Mouse (Mus musculus) heart, postnatal 4 days (tissue): ENCODE measurements around the gene Cryab. TPM values are rescaled to one million over a fixed set of nuclear protein-coding genes. Genes with fewer than 3 reads are reported as not detected.
A peak's percentile ranks its signal among the peaks of the same experiment; 100 is the strongest.

Experiments
- DNase-seq: peaks from one replicate; pipeline ENCODE4 v3.0.0; 2021
- total RNA-seq, 2 experiments: library from RNA; stranded (reverse); gene quantifications; 2 replicates each; pipeline ENCODE4 v1.2.3; 2021

Gene Cryab
- total RNA-seq = 1,000 to 10,000 TPM; 1,184 to 1,197 TPM

GRCm38 (mm10) chr9:50751323-50751722, at the start of gene Cryab:
Gene Cryab, plus strand, starts transcription at chr9:50751325.
- DNase-seq = peak; percentile 35

DNA sequence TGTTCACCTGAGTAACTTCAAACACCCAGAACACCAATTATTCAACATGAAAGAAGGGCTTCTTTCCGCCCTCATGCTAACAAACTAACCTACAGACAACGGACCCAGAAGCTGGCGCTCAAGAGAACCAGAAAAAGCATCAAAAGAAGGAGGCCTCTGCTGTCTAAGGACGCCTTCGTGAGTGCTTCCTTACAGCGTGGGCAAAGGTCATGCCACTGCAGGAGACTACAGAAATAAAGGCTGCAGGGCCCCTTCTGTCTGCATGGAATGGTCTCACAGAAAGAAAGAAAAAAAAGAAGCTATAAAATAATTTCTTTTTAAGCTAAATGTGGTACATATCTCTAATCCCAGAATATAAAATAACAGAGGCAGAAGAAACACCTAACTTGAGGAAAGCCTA, 46.2 kb upstream of the Cryab start:
- DNase-seq = no peak

- peak; percentile 57 for DNase-seq
Measured at GRCm38 (mm10) chr9:50709108-50709507, 42.0 kb upstream of the Cryab start.

DNA sequence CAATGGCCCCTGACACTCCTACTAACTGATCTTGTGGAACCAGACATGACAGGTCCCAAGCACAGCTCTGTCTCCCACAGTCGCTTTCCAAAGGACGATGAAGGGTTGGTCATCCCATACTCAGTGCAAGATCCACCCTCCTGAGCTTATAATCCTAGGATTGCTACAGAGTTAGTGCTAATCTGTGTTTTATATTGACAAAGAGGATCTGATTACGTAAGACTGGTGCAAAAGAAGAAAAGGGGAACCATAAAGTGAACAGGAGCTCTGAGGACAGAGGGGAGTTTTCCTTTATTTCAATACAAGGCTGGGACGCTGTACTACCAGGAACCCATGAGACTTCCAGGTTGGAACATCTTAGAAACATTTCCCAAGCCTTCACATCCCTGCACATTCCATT, 39.8 kb upstream of the Cryab start:
- no peak for DNase-seq

GRCm38 (mm10) chr9:50714188-50714587, 36.9 kb upstream of the Cryab start:
- DNase-seq = no peak

DNA sequence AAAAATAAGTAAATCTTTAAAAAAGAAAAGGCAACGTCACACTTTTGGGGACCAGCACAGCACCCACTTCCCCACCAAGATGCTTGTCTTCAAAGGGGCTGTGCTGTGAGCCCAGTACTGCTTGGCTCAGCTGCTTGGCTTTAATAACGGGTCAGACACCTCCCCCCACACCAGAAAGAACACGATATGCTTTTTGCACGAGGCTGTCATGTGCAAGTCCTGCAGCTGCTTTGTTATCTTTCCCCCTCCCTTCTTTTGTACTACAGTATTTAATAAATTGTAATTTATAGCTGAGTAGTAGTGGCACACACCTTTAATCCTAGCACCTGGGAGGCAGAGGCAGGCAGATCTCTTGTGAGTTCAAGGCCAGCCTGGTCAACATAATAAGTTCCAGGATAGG, 32.2 kb upstream of the Cryab start:
- DNase-seq = no peak

GRCm38 (mm10) chr9:50721061-50721460, 30.1 kb upstream of the Cryab start:
- peak; percentile 17 for DNase-seq

DNA sequence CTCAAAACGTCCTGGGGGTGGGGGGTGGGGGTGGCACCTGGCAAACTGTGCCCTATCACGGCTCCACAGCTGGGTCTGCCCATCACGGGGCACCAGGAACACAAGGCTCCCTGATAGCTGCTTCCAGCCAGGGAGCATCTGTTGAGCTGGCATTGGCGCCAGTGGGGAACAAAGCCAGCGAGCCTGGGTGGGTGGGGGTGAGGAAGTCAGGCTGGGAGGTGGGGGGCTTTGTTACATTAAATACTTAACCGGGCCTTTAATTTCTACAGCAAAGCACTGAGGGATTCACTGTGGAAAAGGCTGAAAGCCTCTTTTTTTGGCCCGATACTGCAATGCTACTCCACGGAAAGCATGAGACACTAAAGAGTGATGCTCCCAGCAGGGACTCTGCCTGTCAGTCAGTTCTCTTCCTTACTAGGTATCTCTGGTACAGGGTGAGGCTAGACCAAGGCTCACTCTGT, 28.6 kb upstream of the Cryab start:
- DNase-seq = peak; percentile 63

DNA sequence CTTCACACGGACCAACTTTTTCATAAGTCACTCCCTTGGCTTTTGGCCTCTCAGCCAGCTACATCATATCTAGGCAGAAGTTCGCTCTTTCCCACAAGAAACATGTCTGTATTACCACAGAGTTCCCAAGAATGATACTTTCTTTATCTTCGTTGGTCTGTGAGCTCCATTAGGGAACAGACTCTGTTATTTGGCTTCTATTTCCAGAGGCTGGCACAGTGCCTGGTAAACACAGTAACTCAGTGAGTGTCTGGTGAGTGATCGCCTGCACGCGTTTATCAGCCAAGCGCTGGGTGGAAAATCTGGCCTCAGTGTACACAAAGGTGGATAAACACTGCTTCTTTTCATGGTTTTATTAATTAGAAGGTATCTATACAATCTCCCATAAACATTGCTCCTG, 27.7 kb upstream of the Cryab start:
- peak; percentile 92 for DNase-seq

DNA sequence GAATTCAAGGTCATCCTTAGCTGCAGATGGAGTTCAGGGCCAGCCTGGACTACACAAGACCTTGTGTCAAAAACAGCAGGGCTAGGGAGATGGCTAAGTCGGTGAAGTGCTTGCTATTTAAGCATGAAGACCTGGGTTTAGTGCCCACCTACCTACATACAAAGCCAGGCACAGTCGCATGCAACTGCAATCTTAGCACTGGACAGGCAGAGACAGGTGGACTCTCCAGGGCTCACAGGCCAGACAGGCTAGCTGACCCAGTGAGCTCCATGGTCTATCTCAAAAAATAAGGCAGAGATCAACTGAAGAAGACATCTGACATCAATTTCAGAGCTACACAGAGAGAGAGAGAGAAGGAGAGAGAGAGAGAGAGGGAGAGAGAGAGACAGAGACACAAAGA, 27.0 kb upstream of the Cryab start:
- no peak for DNase-seq

GRCm38 (mm10) chr9:50724661-50725330, 26.3 kb upstream of the Cryab start:
- DNase-seq = no peak

- DNase-seq = peak; percentile 18
Measured at GRCm38 (mm10) chr9:50725921-50726590, 25.1 kb upstream of the Cryab start.

DNA sequence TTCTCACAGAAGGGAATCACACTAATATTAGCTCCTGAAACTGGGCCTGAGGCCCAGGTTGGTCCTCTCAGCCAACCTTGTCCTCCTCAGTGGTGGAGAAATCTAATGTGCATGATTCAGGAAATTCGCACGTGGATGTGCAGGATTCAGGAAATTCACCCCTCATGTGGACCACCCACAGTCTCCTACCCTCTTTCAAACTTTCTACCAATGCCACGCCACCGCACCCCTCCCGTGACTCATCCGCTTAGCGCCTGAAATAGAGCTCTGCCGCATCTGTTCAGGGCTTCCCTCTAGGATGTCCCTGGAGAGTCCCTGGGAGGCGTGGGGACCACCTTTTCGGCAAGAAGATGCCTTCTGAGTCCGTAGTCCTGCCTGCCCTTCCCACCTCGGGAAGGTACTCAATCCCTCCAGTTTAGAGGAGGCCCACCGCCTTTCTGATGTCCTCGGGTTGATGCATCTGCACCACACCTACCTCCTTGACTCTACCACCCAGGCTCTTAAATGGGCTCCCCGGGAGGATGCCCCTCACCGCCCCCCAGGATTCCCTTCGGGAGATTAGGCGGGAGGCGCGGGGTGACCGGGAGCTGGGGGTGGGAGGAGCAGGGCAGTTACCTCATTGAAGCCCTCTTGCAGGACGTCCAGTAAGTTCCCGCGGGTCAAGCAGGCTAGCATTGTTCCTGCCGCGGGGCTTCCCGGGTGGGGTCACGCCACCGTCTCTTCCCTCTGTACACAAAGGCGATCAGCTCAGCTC, 23.8 kb upstream of the Cryab start:
- DNase-seq = peak; percentile 35

DNA sequence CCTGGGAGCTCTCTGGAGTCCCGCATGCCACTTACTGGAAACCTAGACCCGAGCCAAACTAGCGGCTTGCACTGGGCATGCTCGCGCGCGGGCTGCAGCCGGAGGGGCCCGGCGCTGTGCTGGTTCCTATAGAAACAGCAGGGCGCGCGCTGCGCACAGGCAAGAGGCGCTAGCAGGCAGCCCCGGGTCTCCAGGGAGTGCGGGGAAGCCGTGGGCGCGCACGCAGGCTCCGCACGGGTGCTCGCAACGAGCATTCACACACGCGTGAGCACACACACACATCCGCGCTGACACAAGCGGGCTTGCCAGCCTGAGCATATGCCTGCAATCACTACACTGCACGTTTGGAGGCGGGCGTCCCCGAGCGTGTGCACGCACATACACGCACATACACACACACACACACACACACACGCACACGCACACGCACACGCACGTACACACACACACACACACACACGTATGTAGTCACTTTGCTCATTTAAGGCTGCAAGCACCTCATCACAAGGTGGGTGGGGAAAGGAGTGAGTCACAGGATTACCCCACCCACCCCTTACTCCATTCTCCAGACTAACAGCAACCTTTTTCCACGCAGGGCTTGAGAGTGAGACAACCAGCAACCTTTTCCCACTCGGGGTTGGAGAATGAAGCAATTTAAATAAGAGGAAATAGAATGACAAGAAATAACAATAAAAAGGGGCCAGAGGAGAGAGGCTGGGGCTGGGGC, 23.0 kb upstream of the Cryab start:
- peak; percentile 80 for DNase-seq

GRCm38 (mm10) chr9:50729600-50729999, 21.5 kb upstream of the Cryab start:
- DNase-seq = no peak

DNA sequence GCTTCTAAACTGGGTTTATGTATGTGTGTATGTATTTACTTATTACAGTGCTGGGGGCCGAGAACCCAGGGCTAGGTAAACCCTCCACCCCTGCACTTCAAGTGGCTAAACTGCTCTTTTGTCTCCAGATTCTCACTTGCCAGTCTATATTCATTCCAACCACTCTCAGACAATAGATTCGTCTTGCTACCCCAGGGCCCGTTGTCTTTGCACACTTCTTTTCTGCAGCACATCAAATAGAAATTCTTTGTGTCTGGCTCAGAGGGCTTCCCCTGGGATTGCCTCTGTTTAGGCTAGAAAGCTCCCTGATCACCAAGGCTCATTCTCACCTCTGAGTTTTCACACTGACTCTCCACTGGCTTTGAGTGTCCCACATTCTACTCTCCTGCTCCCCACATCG, 18.6 kb upstream of the Cryab start:
- DNase-seq = no peak

DNA sequence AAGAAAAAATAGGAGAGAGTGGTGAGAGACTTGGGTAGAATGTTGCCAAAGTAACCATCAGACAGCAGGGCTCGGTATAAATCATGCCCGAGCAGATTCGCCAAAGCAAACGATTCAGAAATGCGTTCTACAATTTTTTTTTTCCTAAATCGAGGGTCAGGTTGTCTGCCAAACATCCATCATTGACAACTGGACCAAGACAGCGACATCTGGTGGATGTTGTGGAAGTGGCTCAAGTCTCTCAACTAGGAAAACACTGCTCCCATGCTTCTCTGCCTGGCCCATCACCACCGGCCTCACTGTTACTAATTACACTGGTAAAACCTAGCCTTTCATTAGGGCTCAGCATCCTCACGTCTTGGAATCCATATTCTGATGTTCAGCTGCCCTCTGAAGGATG, 16.1 kb upstream of the Cryab start:
- DNase-seq = peak; percentile 74

DNA sequence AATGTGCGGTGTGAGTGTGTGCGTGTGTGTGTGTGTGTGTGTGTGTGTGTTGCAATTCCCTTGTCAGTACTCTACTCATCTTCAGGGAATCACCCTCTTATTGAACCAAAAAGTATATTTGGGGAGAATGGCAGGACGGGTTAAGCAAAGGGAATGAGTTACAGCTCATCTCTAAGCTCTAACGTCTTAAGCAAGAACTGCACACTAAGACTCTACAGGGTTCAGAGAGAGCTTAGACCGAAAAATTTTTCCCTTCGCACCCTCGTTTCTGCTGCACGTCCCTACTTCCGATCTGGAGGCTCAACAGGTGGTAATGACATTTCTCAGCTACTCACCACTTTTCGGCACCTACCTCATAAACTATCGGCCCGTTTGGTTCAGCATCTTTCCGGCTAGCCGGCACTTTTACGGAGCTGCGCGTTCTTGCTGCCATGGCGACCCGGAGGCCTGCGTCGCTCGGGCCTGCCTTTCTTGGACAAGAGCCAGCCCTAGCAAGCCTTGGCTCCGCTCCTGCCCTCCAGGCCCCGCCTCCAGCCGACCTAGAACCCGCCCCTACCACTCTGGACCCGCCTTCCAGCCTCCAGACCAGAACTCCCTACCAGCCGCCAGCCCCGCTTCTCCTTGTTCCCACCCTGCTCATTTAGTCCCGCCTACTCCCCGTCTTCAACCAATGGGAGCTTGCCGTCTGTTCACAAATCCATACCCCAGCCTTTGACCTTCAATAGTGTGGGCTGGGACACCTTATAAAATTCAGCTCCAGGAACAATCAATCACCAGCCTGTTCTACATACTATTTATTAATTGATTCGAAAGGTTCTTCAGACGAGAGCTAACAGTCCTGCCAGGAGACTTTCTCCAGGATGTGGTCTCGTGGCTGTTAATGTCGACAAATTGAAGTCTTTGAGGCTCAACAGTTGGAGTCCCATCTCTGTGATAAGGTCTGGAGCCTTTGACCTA, 11.9 kb upstream of the Cryab start, which contains the start of gene Dixdc1:
Gene Dixdc1 (minus strand): TSS at position 604 of the 957 bp plus-strand sequence.
- peak; percentile 98 for DNase-seq

DNA sequence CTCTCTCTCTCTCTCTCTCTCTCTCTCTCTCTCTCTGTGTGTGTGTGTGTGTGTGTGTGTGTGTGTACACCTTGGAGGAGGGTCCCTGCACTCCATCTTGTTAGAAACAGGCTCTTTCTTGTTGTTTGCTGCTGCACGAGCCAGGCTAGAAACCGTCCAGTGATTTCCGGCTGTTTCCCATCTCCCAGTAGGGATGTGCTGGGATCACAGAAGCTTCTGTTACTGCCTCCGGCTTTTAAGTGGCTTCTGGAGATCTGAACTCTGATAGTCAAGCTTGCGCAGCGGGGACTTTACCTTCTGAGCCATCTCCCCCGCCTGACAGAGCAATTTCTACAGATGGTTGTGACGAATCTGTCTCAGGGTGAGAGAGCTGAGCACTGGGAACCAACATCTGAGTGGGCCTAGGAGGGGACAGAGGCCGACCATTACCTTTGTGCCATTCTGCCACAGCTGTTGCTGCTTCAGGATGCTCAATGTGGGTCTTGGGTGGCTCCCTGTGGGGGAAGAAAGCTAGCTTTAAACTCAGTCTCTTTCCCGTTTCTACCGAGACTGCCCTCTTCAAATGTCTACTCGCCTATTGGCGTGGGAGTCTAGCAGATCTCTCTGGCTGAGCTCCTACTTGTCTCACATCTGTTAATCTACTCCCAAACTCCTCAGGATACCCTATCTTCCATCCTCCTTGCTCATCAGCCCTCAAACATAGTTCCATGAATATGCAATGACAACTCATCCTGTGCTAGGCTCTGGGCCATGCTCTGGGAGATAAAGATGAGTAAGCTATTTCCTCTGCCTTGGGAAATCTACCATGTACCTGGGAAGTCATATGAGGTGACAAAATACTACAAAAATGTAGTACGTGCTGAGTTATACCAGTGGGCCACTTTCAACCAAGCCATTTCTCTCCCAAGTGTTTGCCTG, 10.0 kb upstream of the Cryab start:
- no peak for DNase-seq

DNA sequence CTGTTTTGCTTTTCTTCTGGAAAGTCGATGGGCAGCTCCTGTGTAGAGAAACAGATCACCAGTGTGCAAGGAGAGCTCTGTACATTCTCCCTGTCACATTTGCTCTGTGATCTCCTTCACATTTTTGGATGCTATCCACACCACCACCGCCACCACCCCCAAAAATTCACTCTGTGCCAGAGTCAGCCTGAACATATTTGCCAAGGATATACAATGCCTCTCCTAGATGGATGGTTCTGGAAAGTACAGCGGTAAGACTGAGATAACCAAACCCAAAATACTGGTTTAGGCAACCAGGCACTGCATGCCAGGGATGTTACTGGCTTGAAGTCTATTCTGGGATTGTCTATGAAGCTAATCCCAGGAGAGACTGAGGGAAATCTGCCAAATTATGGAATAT, 8.9 kb upstream of the Cryab start:
- no peak for DNase-seq
